Mouse (Mus musculus): ENCODE results near the gene Dnajb4. TPM values are rescaled to one million over a fixed set of nuclear protein-coding genes. Genes with fewer than 3 reads are reported as not detected.

Gene Dnajb4
- polyA plus RNA-seq, 1 experiment from 2014 or later = 27.4 TPM

GRCm38 (mm10) chr3:152231333-152232100, 21.4 kb upstream of the Dnajb4 start:
- no peak overlapping the region for H3K27ac ChIP-seq (replicated peaks)
- no peaks in the 10 kb centered on the region for H3K27me3 ChIP-seq
- H3K36me3 ChIP-seq = peaks cover 70% of the 10 kb centered on the region
- 60% methylated on average over 6 of the region's 6 CpGs for whole genome bisulfite sequencing
- no peaks in the 10 kb centered on the region for H3K9me3 ChIP-seq
- no peak overlapping the region for H3K4me2 ChIP-seq (replicated peaks)
- H3K9ac ChIP-seq (replicated peaks) = no peak overlapping the region
- H3K4me1 ChIP-seq = no peaks in the 10 kb centered on the region
- ATAC-seq (ENCODE audit: low FRiP score, low read depth) = no peak
- H3K4me3 ChIP-seq = no peak overlapping the region

DNA sequence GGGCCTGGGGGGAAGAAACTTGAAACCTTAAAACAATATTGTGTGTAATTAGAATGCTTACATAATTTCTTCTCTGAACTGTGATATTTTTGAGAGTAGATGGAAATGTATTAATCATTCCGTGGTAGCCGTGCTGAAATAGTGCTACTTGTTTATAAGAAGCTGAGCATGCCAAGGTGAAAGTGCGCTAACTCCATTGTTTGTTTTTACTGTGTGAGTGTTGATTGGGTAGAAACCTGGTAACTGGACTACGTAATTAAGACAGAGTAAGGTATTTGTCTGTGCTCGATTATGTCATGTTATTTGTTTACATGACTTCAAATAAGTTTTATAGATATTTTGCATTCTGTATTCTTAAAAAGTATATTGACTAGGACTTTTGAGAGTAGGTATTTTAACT, 19.2 kb upstream of the Dnajb4 start:
- H3K27ac ChIP-seq (replicated peaks) = no peak overlapping the region
- peaks cover 79% of the 10 kb centered on the region for H3K36me3 ChIP-seq
- H3K9me3 ChIP-seq = no peaks in the 10 kb centered on the region
- WGBS = 96% methylated on average over 5 of the region's 5 CpGs
- no peaks in the 10 kb centered on the region for H3K4me1 ChIP-seq
- no peaks in the 10 kb centered on the region for H3K27me3 ChIP-seq
- H3K4me2 ChIP-seq (replicated peaks) = no peak overlapping the region
- no peak overlapping the region for H3K9ac ChIP-seq (replicated peaks)
- H3K4me3 ChIP-seq = no peak overlapping the region
- ATAC-seq (ENCODE audit: low FRiP score, low read depth) = no peak

- ATAC-seq (ENCODE audit: low FRiP score, low read depth) = no peak
- Histone ChIP-seq H3K36me3 (peaks cover 79% of the 10 kb centered on the region), H3K4me1 (no peaks in the 10 kb centered on the region), H3K4me2 (replicated peaks) (no peak overlapping the region), H3K4me3 (no peak overlapping the region), H3K27ac (replicated peaks) (no peak overlapping the region), H3K9ac (replicated peaks) (no peak overlapping the region), H3K9me3 (no peaks in the 10 kb centered on the region), H3K27me3 (no peaks in the 10 kb centered on the region)
- WGBS = 97% methylated on average over 7 of the region's 7 CpGs
Observed at GRCm38 (mm10) chr3:152228843-152229242, 18.7 kb upstream of the Dnajb4 start.

DNA sequence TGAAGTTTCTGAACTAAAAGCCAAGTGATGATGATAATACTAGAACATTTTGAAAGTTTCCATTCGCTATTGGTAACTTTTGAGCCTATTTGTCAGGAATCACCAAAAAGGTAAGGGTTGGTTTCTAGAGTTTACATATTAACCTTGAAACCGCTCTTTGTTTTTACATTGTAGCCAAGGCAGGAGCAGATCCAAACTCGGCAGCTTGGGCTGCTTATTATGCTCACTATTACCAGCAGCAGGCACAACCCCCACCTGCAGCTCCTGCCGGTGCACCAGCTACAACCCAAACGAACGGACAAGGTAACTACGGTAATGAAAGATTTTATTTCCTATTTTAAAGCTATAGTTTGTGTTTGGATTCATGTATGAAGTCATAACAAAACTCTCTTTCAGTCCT, 15.8 kb upstream of the Dnajb4 start:
- no peak overlapping the region for H3K4me3 ChIP-seq
- H3K27me3 ChIP-seq = no peaks in the 10 kb centered on the region
- no peak overlapping the region for H3K27ac ChIP-seq (replicated peaks)
- 90% methylated on average over 7 of the region's 7 CpGs for WGBS
- H3K4me2 ChIP-seq (replicated peaks) = no peak overlapping the region
- no peak overlapping the region for H3K9ac ChIP-seq (replicated peaks)
- H3K36me3 ChIP-seq = peaks cover 89% of the 10 kb centered on the region
- no peaks in the 10 kb centered on the region for H3K4me1 ChIP-seq
- H3K9me3 ChIP-seq = no peaks in the 10 kb centered on the region
- ATAC-seq (ENCODE audit: low FRiP score, low read depth) = no peak

DNA sequence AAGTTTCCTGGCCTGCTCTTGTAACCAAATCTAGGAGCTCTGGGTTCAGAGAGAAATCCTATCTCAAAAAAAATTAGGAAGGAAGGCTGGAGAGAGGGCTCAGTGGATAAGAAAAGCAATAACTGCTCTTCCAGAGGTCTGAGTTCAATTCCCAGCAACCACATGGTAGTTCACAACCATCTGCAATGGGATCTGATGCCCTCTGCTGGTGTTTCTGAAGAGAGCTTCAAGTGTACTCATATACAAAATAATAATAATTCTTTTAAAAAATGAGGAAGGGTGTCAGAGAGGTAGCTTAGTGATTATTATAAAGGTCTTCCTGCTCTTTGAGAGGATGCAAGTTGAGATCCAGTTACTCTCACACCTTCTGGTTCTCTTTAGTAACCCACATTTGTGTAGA, 14.8 kb upstream of the Dnajb4 start:
- H3K9me3 ChIP-seq = no peaks in the 10 kb centered on the region
- H3K4me2 ChIP-seq (replicated peaks) = no peak overlapping the region
- H3K27ac ChIP-seq (replicated peaks) = no peak overlapping the region
- no peak overlapping the region for H3K4me3 ChIP-seq
- no peak overlapping the region for H3K9ac ChIP-seq (replicated peaks)
- H3K4me1 ChIP-seq = no peaks in the 10 kb centered on the region
- H3K27me3 ChIP-seq = no peaks in the 10 kb centered on the region
- no peak for ATAC-seq (ENCODE audit: low FRiP score, low read depth)
- peaks cover 92% of the 10 kb centered on the region for H3K36me3 ChIP-seq

GRCm38 (mm10) chr3:152213416-152213815, 3.3 kb upstream of the Dnajb4 start:
- Histone ChIP-seq H3K4me2 (replicated peaks) (peak overlapping the region; percentile 95), H3K9ac (replicated peaks) (no peak overlapping the region), H3K4me1 (peaks cover 26% of the 10 kb centered on the region), H3K27ac (replicated peaks) (no peak overlapping the region), H3K4me3 (peak overlapping the region; percentile 99), H3K36me3 (peaks cover 30% of the 10 kb centered on the region), H3K9me3 (no peaks in the 10 kb centered on the region), H3K27me3 (no peaks in the 10 kb centered on the region)
- WGBS = 63% methylated on average over 3 of the region's 3 CpGs
- ATAC-seq (ENCODE audit: low FRiP score, low read depth) = no peak

DNA sequence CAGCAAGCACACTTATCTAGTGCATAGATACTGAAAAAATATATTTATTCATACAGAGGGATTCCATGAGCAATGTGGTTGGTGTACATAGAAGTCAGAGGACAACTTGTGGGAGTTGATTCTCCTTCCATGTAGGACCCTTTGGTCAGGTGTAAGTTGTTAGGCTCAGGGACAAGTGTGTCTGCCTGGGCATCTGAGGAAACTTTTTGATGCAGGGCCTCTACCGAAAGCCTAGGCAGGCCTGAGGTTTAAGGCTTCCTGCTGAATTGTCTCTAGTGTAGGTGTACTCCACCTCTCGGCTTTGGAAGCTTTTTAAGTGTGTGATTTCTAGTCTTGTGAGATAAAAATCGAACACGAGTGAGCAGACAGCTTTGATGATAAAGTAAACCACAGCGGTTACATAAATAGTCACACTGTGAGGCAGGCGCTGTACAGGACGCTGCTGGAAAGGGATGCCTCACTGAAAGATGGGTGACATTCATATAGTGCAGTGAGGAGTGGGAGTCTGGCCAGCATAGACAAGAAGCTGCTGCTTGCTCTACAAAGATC, 1.7 kb upstream of the Dnajb4 start:
- Histone ChIP-seq H3K27ac (replicated peaks) (no peak overlapping the region), H3K4me2 (replicated peaks) (peak overlapping the region; percentile 95), H3K9me3 (no peaks in the 10 kb centered on the region), H3K36me3 (peaks cover 14% of the 10 kb centered on the region), H3K4me1 (peaks cover 27% of the 10 kb centered on the region), H3K4me3 (peak overlapping the region; percentile 99), H3K27me3 (no peaks in the 10 kb centered on the region), H3K9ac (replicated peaks) (peak overlapping the region; percentile 99)
- WGBS = 53% methylated on average over 7 of the region's 7 CpGs
- no peak for ATAC-seq (ENCODE audit: low FRiP score, low read depth)

- H3K4me3 ChIP-seq = peak overlapping the region; percentile 99
- H3K4me2 ChIP-seq (replicated peaks) = peak overlapping the region; percentile 95
- no peaks in the 10 kb centered on the region for H3K27me3 ChIP-seq
- peak; percentile 61 for ATAC-seq (ENCODE audit: low FRiP score, low read depth)
- peak overlapping the region; percentile 100 for H3K27ac ChIP-seq (replicated peaks)
- H3K36me3 ChIP-seq = peaks cover 5% of the 10 kb centered on the region
- peak overlapping the region; percentile 99 for H3K9ac ChIP-seq (replicated peaks)
- no peaks in the 10 kb centered on the region for H3K9me3 ChIP-seq
- WGBS = under 1% methylated on average over 37 of the region's 68 CpGs
- peaks cover 27% of the 10 kb centered on the region for H3K4me1 ChIP-seq
Observed at GRCm38 (mm10) chr3:152210728-152211391, 758 bp upstream of the Dnajb4 start.

DNA sequence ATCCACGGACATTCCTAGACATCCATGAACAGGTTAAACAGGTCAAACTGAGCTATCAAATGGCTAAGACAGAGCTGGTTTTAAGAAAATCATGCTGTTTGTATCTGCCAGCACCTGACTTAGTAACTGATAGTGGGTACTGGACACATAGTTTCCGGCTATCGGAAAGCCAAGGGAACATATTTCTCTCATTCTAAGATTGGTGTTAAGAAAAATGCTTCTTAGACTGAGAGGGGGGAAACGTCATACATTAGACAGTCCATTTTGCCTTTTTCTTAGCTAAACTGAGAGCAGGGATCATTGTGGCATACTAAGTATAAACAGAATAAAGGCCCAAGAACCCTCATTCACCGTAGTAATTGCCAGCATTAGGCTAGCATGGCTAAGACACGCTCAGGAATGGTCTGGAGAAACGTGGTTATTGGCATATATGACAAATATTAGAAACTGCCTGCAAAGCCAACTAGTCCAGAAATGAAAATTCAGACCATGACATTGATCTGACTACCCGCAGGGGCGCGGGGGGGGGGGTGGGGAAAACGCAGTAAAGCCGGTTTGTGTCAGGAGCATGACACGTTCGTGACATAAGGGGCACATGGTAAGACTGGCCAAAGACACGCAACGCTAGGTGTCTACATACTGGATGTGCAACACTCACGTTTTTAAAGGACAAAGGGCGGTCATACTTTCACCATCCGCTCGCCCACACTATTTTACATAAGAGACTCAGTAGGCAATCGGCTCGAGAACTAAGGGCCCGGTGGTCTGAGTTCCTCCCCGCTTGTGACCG, 730 bp downstream of the Dnajb4 start:
- WGBS = 9% methylated on average over 25 of the region's 25 CpGs
- Histone ChIP-seq H3K27ac (replicated peaks) (peak overlapping the region; percentile 100), H3K9ac (replicated peaks) (peak overlapping the region; percentile 96), H3K36me3 (no peaks in the 10 kb centered on the region), H3K4me2 (replicated peaks) (peak overlapping the region; percentile 77), H3K4me3 (peak overlapping the region; percentile 99), H3K4me1 (peaks cover 27% of the 10 kb centered on the region), H3K27me3 (no peaks in the 10 kb centered on the region), H3K9me3 (no peaks in the 10 kb centered on the region)
- ATAC-seq (ENCODE audit: low FRiP score, low read depth) = peak; percentile 39; the same call in 1 of the 2 replicates

DNA sequence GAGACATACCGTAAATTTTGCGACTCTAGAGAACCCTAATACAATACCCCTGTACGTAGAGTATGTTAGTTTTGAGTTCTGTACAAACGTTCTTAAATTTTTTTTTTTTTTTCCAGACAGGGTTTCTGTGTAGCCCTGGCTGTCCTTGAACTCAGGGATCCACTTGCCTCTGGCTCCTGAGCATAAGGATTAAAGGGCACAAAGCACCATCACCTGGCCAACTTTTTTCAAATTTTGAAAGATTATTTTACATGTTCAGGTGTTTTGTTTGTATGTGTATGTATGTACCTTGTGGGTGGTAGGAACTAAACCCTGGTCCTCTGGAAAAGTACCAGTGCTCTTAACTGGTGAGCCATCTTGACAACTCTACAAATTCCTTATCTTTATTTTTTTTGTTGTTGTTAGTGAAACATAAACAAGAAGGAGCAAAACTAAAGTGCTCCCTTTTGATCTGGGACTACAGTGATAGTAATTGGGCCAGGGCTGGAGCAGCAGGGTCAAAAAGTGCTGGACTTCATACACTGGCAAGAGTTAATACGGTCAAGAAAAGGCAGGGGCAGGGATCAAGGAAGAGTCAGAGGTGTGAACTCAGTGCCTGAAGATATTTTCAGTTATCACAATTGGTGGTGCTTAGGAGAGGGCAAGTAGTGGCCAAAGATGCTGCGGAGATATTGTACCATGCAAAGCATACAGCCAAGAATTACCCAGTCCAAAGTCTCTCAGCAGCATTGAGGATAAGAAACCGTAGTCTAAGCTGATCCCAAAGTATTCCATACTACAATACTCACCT, 1.8 kb downstream of the Dnajb4 start:
- Histone ChIP-seq H3K27ac (replicated peaks) (no peak overlapping the region), H3K4me1 (peaks cover 24% of the 10 kb centered on the region), H3K4me3 (0 out of 2 replicates have a peak overlapping the region, but pooled peaks have one; percentile 3), H3K4me2 (replicated peaks) (peak overlapping the region; percentile 77), H3K9ac (replicated peaks) (no peak overlapping the region; the same call in 1 of the 2 replicates), H3K36me3 (no peaks in the 10 kb centered on the region), H3K27me3 (no peaks in the 10 kb centered on the region), H3K9me3 (no peaks in the 10 kb centered on the region)
- ATAC-seq (ENCODE audit: low FRiP score, low read depth) = no peak
- WGBS = 93% methylated on average over 7 of the region's 7 CpGs

- H3K27me3 ChIP-seq = no peaks in the 10 kb centered on the region
- no peak overlapping the region for H3K27ac ChIP-seq (replicated peaks)
- 97% methylated on average over 4 of the region's 4 CpGs for WGBS
- H3K4me2 ChIP-seq (replicated peaks) = no peak overlapping the region
- H3K9me3 ChIP-seq = no peaks in the 10 kb centered on the region
- H3K9ac ChIP-seq (replicated peaks) = no peak overlapping the region
- peaks cover 13% of the 10 kb centered on the region for H3K4me1 ChIP-seq
- H3K4me3 ChIP-seq = no peak overlapping the region
- no peak for ATAC-seq (ENCODE audit: low FRiP score, low read depth)
- H3K36me3 ChIP-seq = no peaks in the 10 kb centered on the region
Observed at GRCm38 (mm10) chr3:152207156-152207555, 2.9 kb downstream of the Dnajb4 start.
